Mouse (Mus musculus) cerebellum, adult 2 months (tissue): ENCODE results near the gene Bfar.

Experiments used
- CTCF ChIP-seq: fragments of 200-500 bp; IDR thresholded peaks from 2 replicates; pipeline ENCODE4 v1.5.1; 2011; ENCODE audit warnings: low read depth, mild to moderate bottlenecking, control low read depth, low read length, moderate library complexity, borderline replicate concordance; ENCODE audit not compliant: insufficient read depth
- POLR2A ChIP-seq: fragments of 200-500 bp; IDR thresholded peaks from 2 replicates; pipeline ENCODE4 v1.6.1; 2011; ENCODE audit warnings: low read length, control low read depth, borderline replicate concordance; ENCODE audit not compliant: insufficient read depth

GRCm38 (mm10) chr16:13639508-13639907 is 32.1 kb upstream of the Bfar start:
- TF ChIP-seq POLR2A (no peak), CTCF (no peak)
